Mouse (Mus musculus) MEL-GATA-1-ER (cell line): ENCODE results near the gene Plcb4.

Experiments used
- DNase-seq: peaks from one replicate; pipeline ENCODE4 v3.0.0-alpha.2; 2012; ENCODE audit warnings: low read depth; ENCODE audit errors: extremely low read depth

Plcb4 gene

DNA sequence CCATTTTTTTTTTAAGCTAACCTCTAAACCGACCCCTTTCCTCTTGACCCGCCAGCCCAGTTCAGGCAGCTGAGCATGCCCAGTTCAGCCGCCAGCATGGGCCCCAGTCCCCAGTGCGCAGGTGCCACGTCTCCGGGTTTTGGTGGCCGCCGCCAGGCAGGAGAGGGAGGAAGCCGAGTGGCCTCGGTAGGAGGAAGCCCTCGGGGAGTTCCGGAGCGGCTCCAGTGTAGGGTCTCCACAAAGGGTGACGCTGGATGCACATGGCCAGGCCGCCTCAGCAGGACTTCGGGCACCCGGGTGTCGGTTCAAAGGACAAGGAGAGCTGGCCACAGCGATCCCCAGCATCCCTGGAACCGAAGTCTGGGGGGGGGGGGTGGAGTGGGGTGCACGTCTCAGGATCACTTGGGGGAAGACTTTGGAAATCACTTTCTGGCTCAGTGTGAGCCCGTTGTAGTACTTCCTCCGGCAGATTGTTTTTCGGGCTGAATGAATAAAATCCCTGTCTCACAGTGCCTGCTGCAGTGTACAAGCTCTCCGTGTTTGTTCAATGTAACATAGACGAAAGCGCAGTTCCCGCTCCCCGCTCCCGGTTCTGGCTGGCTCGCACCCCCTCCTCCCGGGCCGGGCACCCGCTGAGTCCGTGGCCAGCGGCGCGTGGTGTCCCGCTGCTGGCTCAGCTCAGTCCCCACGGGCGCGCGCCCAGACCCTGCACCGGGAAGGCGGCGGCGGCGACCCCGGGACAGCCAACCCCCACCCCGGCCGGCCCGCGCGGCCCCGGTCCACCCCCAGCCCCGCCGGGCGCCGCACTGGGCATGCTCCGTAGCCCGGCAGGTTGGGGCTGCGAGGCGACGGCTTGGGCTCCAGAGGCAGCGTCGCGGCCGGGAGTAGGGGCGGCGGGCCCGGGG, at the start of gene Plcb4:
Gene Plcb4 (plus strand): TSS at position 526 of the 905 bp plus-strand sequence.
- DNase-seq: no peak

DNA sequence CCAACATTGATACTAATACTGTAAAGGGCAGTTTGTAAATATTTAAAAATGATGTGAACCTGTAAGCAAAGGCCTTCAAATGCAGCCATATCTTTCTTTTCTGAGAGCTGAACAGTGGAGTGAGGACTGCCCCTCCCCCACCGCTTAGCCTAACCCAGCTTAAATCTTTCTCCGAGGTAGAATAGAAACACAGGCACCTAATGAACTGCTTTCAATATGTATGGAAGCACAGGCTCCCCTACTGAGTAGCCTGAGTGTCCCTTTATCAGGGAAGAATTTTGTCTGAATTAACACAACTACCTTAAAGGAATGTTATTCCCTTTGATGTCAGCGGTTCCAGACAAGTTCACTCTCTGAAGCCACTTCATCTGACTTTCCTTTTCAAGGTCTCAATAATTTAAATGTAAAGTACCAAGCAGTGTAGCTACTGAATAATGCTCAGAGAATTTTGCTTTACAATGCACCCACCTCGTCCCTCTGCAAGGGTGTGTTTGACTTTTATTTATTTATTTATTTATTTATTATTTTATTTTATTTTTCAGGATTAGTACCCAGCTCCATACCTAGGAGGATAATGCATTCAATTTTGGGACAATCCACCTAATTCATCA, 44.1 kb upstream of the Plcb4 start:
- no peak for DNase-seq

DNA sequence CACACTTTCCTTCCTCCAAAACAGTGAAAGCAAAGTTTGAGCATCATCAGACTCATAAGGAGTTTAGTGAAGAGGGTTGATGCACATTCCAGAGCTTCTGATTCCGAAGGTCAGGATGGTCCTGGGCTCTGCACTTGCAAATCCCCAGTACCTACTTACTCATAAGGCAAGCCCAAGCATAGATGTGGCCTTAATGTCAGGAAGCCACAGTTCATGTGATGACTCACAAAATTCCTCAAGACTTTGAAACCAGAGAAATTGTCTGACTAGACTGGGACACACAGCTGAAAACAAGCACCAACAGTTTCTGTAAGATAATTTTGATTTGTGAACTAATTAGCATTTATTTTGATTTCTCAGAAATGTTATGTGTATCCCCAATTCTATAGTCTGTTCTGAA, 42.7 kb upstream of the Plcb4 start:
- no peak for DNase-seq

DNA sequence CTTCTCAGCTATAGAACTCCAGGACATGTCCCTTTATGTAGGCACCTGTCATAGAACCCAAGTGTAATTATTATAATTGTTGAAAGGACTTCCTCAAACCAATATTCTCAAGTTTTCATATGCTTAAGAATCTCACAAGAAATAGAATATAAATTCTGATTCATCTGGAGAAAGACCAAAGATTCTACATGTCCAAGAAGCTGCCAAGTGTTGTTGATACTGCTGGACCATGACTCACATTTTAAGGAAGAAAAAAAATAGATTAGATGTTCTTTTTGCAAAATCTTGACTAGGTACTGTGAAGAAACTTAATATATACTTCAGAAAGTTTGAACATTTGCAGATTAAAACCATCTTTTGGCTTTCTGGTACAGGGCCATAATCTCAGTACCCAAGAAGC, 40.3 kb upstream of the Plcb4 start:
- DNase-seq: no peak

DNA sequence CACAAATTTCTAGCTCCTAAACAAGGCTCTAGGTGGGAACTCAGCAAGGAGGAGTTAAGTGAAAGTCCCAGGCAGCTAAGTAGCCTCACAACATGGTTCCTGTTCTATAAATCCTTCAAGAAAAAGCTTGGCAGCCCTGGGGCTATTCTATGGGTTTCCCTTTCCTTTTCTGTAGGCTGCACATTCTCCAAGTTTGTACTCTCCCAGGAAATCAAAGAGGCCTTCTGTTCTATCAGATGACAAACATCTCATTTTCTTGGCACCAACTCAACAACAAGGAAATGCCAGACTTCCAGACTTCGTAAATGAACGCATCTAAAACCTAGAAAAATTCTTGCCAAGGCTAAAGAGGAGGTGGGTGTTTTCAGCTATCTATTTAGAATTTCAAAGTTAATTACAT, 38.9 kb upstream of the Plcb4 start:
- no peak for DNase-seq

DNA sequence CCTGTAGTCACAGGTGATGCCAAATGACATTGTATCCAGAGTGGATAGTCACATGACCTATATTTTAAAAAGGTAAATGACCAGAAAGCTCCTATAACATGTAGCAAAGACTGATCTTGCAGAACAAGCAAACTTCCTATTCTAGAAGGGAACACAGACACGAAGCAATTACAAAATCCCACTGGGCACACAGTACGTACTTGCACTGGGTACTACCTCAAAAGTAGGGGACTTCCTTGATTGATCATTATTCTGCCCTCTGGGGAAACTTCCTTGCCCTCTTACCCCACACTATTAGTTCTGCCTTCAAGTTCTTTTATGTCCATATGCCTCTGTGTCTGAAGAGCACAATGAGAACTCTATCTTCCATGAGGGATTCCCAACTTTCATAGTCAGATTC, 31.0 kb upstream of the Plcb4 start:
- DNase-seq: no peak

DNA sequence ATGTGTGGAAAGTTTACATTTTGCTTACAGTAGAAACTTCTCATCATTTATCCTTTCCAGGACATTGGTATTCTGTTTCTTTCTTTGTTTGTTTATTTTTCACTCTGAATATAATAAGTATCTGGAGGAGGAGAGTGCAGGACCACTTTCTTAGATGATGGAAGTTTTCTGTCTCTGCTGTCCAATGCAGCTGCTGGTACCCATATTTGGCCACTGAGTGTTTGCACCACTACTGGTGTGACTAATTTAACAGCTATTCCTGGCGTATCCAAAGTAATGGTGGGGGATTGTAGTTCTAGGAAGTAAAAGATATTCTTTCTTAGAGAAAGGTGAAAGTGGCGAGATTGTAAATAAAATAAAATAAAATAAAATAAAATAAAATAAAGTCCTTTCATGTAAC, 21.6 kb upstream of the Plcb4 start:
- DNase-seq: no peak

DNA sequence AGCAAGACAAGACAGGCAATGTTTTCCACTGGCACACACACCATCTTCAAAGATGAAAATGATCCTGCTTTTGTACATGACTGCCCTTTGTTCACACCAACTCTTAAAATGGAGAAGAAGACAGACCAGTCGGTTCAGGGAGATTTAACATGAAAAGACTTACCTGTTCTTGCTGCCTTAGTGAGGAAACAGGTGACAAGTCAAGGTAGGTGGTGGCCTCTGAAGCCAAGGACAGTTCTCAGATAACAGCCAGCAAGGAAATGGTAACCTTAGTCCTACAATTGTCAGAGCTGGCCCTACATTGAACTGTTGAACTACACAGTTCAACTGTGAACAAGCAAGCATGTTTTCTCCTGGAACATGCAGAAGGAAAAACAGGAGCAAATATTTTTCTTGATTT, 17.8 kb upstream of the Plcb4 start:
- no peak for DNase-seq

DNA sequence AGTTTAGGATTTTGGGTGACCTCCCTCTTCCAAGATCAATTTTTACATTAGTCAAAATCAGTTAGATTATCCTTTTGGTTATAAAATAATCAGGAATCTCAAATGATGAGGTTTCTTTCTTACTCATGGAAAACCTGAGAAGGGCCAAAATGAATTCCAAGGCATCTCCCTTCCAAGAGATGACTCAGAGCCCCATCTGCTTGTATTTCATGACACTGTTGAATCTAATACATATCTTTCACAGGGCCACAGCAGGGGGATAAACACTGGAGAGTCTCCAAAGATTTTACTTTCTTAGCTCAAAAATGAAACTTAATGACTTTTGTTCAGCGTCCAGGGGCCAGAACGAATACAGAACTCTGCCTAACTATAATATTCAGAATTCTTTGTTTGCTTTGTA, 17.2 kb upstream of the Plcb4 start:
- DNase-seq: no peak

DNA sequence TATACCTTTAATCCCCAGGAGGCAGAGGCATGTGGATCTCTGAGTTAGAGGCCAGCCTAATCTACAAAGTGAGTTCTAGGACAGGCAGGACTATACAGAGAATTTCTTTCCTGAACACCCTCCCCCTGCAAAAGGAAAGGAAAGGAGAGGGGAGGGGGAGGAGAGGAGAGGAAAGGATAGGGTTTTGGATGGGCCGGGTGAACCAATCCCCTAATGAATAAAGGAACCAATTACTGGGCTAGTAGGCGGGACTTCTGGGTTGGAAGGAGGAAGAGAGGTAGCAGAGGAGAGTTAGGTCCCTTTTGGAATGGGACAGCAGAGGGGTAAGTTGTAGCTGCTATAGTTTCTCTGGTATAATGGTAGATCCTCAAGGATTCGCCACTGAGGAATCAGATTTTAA, 12.6 kb upstream of the Plcb4 start:
- no peak for DNase-seq

DNA sequence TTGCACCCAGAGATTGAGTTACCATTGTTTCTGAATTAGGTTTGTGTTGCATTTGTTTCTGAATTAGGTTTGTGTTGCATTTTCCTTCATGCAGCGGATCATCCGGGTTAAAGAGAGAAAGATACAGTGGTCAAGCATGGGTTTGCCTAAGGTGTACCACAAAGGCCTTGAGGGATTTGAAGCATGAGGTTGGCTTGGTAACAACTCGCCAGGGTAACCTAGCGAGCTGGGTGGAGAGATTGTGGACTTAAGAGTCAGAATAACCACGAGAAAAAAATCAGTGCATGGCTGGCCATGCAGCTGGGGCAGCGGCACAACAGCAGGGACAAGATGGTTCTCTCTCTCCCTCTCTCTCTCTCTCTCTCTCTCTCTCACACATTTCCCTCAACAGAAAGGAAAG, 12.2 kb upstream of the Plcb4 start:
- no peak for DNase-seq

DNA sequence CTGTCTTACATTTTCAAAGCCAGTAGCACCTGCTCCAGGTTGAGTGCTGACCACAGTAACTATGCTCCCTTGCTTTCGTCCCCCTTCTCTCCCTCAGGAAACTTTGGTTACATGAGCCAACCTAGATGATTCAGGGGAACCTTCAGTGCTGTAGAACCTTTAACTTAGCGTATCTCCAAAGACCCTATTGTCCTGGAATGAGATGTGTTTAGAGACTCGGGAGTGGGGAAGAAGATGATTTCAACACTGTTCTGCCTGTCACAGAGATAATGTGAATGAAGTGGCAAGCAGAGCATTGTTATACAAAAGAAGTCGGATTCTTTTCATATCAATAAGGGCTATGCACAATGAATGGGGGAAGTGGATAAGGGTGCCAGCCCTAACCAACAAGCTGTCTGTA, 10.8 kb upstream of the Plcb4 start:
- no peak for DNase-seq

DNA sequence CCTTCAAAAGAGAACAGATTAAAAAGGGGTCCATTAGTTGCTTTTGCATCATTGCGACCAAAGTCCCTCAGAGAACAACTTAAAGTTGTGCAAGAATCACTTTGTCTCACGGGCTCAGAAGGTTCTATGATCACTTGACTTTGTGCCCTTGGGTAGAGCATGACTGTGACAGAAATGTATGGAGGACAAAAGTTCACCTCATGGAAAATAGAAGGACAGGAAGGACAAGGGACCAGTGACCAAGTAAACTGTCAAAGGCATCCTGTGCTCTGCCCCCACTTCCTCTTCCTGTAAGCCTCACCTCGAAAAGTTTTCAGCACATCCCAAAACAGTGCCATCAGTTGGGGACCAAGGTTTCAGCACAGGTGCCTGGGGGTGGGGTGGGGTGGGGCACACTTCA, 7.9 kb upstream of the Plcb4 start:
- no peak for DNase-seq

DNA sequence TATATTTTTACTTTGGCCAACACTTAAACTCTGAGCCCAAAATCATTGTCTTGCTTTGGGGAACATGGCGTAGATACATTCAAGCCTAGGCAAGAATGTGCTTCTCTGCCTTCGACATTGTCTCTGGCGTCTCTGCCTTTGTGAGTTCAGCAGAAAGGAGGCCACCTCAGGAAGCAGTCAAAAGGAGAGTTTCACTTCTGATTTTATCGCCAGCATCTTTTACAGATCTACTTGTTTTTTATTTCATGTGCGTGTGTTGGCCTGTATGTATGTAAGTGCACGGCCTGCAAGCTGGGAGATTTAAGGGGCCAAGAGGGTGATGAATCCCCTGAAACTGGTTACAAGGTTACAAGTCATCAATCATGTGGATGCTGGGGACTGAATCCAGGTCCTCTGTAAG, 6.8 kb upstream of the Plcb4 start:
- DNase-seq: no peak

DNA sequence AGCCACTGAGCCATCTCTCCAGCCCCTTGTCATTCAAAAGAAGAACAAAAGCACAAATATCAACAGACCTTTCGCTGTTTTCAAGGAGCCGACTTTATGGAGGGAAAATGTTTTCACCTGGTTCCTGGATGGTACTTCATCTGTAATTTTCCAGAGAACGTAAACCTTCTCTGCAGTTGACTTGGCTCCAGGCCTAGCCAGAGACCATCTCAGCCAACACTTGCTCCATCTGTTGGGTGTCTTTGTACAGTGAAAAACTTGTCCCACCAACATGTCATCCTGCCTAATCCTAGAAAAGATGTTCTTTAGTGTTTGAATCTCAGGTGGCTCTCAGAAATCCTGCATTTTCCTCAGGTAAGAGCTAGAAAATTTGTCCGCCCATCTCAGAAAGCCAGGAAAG, 6.4 kb upstream of the Plcb4 start:
- DNase-seq: no peak

DNA sequence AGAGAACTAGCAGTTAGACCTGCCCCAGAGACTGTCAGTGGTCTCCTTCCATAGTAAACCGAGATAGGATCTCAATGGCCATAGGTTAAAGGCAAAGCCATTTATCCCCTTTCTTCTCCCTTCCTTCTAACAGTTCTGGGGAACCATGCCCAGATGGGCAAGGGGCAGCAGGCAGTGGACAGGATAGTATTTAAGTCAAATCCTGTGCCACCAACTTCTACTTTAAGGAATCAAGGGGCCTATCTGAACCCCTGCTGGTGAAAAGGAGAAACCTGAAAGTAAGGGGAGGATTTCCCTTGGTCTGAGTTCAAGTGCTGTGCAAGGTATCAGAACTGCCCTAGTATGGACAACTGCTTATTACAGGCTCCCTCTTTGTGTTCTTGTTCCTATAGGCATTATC, 2.9 kb upstream of the Plcb4 start:
- DNase-seq: no peak

DNA sequence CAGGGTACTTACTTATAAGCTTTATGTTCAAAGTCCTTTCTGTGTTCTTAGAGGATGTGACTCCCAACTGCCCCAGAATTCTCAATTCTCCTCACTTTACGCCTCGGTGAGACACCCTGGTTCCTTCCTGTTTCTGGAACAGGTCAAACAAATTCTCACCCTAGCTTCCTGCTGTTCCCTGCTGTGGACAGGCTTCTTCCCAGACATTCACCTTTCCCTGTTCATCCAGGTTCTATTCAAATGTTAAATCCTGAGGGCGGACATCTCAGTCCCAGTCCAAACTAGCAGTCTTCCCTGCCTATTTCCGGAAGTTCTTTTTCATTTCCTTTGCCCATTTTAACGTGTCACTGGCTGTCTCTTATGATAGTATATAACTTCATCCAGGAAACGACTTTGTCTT, 2.2 kb upstream of the Plcb4 start:
- DNase-seq: no peak

DNA sequence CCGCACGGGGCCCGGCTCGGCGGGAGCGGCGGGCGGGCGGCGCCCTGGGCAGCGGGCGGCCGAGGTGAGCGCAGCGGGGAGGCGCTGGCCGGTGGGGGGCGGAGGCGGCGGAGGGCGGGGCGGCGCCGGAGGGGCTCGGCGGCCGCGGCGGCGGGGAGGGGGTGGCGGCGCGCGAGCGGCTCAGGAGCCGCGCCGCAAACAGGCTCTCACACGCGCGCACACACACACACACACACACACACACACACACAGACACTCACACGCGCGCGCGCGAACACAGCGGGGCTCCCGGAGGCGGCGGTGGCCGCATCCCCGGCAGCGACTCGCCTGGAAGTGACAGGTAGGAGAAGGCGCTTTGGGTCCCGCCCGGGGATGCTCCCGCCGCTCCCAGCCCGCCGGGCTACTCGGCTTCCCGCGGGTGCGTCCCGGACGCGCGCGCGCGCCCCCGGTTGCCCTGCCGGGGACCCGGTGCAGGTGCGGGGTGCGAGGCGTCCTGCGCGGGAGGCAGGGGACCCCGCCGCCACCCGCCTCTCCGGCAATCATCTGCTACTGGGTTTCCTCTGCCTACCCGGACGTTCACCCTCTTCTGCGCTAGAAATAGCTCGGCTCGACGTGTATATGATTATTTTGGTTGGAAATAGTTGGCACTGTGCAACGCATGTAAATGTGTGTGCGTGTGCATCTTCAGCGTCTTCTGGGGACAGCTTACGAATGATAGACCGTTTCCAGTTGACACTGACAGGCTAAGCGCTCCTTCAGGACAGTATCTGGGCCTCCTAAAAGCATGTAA, 775 bp downstream of the Plcb4 start:
- no peak for DNase-seq

DNA sequence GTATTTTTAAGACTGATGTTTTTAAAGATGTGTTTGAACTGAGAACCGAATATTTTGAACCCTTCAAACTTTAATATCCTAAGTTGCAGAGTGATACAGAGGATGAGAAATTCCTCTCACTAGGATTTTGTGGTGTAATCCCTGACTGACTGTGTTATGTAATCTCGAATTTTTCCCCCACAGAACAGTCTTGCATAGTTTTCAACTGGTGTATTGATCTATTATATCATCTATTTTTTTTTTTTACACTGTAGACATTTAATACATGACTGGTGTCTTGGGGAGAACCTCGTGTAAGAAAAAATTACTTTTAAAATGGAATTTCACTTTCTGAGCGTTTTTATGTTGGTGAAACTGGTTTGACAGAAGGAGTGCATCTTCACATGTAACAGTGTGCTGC, 2.0 kb downstream of the Plcb4 start:
- no peak for DNase-seq

DNA sequence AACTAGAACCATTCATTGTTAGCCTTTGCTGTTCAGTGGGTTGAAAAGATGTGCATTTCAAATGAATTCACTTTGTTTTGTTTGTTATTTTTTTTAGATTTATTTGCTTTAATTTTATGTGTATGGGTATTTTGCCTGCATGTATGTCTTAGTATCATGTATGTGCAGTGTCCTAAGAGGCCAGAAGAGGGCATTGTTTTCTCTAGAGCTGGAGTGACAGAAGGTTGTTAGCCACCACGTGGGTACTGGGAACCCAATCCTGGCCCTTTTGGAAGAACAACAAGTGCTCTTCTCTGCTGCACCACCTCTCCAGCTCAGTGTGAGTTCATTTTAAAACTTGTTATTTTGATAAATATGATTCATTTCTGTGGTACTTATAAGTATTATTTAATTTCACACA, 5.0 kb downstream of the Plcb4 start:
- DNase-seq: no peak

DNA sequence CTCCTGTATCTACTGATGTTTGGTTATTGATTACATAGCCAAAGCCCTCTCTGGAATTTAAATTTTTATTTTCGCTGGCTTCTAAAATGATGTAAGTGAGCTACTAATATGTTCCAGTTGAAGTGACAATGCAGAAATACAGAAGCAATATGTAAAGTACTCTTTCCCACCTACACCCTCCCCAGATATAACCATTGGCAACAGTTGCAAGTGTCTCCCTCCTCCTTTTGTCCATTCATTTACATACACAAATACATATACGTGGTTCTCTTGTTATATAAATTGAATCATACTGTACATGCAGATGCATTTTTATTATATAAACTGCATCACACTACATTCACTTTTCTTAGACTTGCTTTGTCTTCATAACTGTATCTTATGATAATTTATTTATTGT, 8.7 kb downstream of the Plcb4 start:
- no peak for DNase-seq

DNA sequence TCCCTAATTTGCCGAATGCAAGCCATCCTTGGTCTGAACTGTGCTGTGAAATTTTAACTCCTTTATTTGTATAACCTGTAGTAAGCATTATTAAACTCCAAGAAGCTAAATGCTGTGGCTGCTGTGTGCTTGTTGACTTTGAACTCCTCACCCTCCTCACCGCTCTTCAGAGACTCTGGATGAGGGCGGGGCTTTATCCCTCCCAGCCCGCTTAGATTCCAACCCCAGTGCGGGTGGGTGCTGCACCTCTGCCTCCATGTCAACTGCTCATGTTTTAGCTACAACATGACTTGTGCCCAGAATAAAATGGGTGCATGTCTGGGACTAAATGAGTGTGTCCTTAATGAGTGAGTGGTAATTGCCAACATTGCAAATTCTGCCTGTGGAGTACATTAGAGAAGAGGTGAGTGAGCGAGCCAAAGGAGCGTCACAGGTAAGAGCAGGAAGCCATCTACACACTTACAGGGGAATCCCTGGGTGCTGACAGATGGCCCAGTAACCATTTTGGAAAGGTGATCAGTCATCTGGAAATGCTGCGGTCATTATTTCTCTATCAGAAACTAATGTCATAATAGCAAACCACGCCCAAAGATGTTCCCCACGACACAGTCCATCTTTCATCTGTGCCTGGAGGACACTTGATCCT, 13.8 kb downstream of the Plcb4 start:
- DNase-seq: no peak
